Mouse (Mus musculus): ENCODE data around the gene Kcnmb3. TPM values are rescaled to one million over a fixed set of nuclear protein-coding genes. Genes with fewer than 3 reads are reported as not detected.
A peak's percentile ranks its signal among the peaks of the same experiment; 100 is the strongest.

Gene Kcnmb3
- under 1 TPM; 0.21 to 0.74 TPM for total RNA-seq (2021)

DNA sequence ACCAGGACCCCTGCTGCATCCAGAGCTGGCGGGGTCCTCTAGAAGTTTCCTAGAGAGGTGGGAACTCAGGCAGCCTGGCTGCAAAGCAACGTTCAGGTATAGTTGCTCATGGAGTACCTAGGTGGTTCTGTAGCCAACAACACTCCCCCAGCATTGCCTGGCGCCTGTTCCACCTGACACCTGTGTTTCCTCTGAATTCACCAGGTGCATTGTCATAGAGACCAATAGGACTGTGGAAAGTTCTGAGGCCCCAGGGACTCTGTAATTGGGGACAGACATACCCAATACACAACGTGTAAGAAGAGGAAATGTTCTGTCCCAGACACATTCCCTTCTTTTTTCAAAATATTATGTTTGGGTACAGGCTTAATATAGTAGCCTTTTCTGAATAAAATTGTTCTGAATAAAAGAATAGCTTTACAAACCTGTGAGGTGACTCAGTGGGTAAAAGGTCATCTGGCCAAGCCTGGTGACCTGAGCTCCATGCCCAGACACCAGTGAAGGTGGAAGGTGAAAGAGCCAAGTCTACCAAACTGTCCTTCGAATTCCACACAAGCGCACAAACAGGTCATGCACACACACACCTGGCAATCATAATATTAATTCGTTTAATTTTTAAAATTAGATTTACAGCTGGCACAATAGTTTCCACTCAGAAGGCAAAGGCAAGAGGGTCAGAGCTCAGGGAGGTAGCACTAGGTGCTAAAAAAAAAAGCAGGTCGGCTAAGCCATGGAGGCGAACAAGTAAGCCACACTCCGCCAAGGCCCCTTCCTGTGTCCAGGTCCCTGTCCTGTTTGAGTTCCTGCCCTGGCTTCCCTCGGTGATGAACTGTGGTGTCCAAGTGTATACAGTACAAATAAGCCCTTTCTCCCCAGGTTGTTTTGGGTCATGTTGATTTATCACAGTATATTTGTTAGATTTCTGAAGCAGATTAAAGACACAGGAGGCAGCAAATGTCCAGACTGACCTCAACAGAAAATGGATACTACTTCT lies at the start of gene Kcnmb3:
Gene Kcnmb3 (minus strand): TSS at position 135 of the 994 bp plus-strand sequence.
- no peak for DNase-seq

DNA sequence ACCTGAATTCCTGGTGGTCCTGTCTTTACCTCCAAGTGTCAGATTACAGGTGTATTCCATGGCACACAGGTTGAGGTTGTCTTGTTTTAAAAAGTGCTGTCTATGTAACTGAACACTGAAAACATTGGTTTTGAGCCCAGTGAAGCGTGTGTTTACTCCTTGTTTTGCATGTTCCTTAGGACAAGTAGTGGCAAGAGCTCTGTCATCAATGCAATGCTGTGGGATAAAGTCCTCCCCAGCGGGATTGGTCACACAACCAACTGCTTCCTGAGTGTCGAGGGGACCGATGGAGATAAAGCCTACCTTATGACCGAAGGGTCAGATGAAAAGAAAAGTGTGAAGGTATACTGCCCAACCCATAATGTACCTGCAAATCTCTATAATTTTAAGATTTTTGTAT lies 46.1 kb upstream of the Kcnmb3 start:
- DNase-seq = no peak

DNA sequence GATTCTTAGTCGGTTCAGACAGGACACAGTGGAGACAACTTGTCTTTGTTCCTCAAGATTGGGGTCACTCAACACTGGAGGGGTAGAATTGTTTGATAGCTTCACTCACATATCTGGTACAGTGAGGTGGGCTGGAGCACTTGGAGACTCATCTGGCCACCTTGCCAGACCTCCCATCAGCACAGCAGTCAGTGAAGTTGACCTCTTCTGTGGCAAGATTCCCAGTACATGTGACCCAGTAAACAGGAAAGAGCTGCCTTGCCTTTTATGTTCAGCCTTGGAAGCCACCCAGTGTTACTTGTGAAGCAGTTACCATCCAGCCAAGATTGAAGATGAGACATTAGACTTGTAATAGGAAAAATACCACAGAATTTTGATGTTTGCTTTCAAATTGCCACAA lies 45.5 kb upstream of the Kcnmb3 start:
- peak; percentile 50 for DNase-seq

DNA sequence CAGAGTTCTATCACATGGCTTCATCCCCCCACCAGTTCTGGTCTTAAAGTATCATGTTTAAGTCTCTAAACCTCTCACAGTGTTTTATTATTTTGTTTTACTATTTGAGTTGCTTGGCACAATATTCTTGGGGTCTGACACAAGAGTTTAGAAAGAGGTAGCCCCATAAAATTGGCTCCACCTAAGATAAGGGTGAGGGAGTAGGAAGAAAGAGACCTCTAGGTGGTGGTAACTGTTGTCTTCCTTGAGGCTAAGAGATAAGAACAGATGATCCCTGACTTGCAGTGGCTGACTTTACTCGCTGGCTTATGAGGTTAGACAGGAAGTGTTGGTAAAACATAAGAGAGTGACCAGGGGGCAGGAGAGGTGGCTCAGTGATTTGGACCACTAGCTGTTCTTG lies 43.7 kb upstream of the Kcnmb3 start:
- no peak for DNase-seq

DNA sequence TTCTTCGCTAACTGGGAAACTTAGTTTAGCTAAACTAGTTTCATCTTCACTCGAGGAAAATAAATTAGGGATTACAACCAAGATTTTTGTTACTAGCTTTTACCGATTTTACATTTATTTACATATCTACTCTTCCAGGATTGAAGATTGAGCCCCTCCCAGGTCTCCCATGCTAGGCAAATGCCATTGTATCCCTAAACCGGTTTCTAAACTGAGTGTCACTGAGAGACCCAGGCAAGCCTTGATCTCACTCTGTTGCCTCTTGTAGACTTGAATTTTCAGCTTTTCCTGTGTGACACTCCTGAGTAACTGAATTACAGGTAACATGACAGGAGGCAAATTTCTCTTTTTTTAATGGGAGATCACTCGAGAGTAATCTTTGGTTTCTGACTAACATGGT lies 38.0 kb upstream of the Kcnmb3 start:
- no peak for DNase-seq

DNA sequence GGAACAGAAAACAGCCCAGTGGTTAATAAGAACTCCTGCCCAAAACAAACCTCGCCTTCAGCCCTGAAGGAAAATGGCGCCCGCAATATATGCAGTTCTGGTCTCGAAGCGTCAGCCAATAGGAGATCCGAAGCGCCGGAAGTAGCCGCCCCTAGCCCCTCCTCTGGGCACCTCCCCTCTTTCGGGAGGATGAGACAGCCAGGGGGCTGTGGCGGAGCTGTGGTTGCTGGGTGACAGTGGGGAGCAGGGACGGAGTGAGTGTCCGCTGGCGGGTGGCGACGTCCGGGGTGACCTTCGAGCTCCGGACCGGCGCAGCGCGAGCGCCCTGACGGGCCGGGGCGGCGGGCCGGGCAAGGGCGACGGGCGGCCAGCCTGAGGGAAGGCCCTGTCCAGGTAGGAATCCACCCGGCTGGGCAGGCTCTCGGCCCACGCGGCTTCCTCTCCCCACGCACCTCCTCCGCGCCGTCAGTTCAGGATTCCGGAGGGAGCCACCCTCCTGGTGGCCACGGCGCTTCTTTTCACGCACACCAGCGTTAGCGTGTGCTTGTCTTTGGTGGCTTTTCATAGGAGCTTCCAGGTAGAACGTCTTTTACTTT lies 37.4 kb upstream of the Kcnmb3 start, which contains the start of gene Mfn1:
Gene Mfn1 (plus strand): TSS at position 163 of the 596 bp plus-strand sequence.
- peak; percentile 95 for DNase-seq

DNA sequence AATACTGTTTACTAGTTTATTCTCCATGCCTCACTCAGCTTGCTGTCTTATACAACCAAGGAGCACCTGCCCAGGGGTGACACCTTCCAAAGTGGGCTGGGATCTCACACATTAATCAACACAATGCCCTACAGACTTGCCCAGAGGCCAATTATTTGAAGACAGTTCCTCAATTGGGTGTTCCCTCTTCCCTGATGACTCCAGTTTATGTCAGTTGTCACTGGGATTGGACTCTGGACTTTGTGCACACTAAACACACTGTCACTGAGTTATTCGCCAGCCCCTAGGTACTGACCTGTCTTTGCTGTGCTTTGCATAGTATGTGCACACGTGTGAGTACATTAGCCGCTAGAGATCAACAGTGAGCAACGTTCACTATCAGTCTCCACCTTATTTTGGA lies 35.1 kb upstream of the Kcnmb3 start:
- no peak for DNase-seq

DNA sequence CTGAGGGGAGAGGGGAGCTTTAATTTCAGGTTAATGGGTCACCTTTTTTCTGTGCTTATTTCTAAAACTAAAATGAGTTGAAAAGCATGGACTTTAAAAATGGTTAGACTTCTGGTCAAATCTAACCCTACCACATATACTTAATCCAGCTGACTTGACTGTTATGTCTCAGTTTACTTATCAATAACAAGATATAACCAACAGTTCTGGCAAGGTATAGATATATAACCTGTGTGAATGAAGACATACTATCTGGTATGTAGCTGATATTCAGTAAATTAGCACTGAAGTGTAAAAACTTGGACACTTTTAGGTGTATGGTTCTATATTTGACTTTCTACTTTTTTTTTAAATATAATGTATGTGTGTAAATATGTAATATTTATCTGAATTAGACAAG lies 21.5 kb upstream of the Kcnmb3 start:
- DNase-seq = no peak

DNA sequence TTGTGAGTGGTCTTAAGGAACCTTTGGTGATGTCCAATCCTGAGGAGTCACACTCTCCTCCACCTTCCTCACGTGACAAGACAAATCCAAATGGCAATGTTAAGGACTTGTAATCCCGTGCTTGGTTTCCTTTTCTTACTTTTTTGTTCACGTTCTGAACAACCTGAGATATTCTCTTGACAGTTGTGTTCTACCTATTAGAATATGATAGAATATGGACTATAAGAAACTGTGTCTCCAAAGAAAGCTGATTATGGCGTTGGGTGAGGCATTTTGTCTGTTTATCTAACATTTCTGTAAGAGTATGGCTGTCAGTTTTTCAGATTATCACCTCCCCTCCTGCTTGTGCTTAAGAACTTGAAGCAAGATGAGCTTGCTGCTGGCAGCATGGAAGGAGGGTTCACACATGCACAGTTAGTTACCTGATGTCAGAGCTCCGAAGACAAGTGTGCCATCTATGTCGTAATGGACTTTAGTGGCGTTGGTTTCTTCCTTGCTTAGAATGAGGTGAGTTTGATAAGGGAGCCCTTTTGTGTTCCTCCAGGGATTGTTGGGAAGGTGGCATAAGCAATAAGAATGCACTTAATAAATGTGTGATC lies 20.8 kb upstream of the Kcnmb3 start:
- no peak for DNase-seq

DNA sequence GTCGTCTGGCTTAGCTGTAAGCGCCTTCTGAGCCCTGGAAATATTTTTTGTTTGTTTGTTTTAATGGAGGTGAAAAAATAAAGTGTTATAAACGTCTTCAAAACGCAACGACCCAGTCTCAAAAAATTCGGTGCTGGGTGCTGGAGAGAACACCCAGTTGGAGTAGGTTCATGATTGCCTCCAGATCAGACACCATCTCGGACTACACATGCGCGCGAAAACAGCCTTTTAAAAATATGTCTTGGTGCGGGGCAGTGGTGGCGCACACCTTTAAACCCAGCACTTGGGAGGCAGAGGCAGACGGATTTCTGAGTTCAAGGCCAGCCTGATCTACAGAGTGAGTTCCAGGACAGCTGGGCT lies 19.1 kb upstream of the Kcnmb3 start:
- no peak for DNase-seq

DNA sequence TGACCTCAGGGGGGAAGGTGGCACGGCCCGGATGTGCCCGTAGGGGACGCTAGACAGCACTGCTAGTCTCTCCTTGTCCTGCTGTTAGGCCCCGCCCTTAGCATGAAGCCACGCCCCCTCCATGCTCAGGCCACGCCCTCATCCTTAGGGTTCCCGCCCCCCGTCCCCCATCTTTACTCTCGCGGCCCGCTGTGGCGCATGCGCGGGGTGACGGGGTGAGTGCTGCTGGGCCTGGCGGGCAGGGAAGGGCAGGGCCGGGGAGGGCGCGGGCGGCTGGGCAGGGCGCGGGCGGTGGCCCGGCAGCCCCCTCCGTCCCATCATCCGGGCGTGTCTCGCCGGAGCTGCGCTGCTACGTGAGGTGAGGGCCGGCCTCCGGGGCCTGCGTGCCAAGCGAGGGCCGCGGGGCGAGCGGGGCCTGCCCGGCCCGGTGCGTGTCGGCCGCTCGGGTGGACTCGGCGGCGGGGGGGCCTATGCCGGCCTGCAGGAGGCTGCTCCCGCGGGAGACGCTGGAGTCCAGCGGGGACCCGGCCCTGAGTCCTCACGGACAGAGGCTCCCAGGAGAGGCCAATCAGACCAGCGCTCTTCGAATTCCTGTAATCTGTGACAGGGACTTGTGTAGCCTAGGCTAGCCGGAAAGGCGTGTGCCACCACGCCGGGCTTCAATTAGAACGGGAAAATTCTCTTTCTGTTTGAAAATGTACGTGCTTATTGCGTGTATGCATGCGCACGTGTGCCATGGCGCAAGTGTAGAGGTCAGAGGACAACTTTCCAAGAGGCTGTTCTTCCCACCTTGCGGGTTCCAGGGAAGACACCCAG lies 18.6 kb upstream of the Kcnmb3 start:
- DNase-seq = peak; percentile 98

DNA sequence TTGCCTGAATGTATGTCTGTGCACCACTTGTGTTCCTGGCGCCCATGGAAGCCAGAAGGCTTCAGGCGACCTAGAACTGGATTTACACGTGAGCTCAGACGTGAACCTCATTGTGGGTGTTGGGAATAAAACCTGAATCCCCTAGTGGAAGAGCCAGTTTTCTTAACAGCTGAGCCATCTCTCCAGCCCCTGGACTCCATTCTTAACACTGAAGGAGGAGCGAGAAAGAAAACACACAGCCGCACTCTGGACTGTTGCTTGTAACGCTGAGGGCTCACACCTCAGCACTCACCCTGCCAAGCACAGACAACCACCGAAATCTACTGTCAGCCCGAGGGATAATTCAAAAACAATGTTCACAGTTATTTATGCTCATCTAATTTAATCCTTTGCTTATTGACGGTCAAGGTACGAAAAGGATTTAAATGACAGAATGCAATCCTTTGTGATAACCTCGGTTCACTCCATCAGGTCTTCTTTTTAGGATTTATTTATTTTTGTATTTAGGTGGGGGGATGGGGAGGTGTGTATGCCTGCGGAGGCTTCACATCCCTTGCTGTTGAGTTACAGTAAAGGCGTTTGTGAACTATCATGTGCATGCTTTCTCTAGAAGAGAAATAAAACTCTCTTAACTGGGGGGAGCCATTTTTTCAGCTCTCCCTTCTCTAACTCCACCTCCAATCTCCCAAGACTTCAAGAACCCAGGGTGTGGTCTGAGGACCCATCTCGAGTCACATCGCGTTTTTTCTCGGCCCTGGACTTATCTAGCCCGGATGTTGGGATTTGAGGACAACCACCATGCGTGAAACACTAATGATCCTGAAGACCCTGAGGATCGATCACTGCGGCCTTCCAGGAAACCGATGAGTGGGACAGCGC lies 17.7 kb upstream of the Kcnmb3 start, which contains the start of gene Zfp639:
Gene Zfp639 (plus strand): TSS at position 764 of the 879 bp plus-strand sequence.
- no peak for DNase-seq

DNA sequence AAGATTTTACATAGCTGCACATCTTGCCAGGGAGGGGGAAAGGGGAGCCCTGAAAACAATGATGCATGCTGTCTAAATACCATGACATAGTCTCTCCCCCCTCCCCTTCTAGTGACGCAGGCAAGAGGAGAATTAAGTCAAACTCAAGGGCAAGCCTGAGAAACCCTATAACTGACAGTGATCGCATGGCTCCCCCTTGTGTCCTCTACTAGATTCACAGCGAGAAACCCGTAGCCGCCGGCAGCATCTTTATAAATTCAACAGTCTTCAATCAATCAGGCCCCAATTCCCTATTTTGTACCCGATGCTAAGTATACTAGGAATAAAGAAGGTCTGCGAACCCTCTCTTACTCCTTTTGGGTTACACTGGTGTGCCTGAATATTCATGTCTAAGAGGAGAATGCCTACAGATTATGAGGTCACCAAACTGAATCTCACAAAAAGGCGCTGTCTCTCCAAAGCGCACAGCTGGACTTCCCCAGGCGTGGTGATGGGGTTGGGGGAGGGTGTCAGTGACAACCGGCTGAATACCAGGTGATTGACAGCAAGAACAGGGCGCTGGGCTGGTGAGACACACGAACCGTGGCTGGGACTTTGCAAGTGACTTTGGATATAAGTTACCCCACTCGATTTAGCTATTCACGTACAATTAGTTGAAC lies 16.8 kb upstream of the Kcnmb3 start:
- peak; percentile 77 for DNase-seq

DNA sequence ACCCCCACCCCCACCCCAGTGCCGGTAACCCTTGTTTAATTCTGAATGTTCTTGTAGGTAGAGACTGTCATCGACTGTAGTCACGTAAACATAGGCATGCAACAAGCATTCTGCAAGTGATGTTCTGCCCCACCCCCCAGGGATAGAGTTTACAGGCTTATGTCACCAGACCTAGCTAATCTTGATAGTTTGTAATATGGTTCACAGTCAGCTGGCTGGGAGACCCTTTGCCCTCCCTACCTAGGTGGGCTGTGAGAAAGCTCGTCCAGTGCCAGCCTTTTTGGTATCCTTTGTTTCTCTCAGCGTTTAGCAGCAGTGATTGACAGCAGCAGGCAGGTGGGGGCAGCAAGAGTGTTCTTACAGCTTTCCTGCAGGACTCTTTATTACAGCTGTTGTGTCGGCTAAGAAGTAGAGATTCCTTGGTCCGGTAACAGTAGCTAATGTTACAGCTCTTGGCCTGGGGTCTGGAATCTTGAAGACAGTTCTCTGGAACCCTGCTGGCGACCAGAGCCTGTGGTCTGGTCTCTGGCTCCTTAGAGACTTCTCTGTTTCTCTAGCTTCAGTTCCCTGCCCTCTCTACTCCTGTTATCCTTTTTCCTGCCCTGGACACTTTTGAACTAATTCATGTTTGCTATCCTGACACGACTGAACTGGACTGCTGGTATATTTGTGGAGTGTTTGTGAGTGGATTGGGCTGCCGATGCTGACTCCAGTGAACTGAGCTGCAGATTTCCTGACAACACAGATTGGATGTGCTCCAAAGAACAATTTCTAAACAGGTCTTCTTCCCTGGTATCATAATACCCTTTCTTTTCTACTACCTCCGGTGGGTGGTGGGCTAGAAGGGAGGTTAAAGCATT lies 14.6 kb upstream of the Kcnmb3 start:
- DNase-seq = no peak

DNA sequence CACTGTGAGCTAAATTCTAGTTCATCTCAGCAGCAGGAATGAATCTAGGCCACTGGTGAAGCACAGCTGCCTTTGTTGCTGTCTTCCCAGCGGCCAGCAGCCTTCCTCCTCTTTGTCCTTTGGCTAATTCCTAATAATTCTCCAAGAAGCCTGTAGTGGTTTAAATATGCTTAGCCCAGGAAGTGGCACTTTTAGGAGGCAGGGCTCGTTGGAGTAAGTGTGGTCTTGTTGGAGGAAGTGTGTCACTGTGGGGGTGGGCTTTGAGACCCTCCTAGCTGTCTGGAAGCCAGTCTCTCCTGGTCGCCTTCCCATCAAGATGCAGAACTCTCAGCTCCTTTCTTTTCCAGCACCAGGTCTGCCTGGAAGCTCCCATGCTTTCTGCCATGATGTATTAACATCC lies 13.8 kb upstream of the Kcnmb3 start:
- no peak for DNase-seq

DNA sequence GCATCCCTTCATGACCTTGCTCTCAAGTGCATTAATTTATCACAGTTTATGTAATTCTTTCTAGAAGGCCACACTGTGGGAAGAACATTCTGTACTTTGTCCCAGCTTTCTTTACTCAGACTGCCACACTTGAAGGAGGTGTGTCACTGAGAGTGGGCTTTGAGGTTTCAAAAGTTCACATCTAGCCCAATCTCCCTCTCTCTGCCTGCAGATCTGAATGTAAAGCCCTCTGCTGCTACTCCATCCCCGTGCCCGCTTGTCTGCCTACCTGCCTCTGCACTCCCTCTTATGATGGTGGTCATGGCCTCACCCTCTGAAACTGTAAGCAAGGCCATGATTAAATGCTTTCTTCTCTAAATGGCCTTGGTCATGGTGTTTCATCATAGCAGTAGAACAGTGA lies 8.3 kb upstream of the Kcnmb3 start:
- DNase-seq = no peak

DNA sequence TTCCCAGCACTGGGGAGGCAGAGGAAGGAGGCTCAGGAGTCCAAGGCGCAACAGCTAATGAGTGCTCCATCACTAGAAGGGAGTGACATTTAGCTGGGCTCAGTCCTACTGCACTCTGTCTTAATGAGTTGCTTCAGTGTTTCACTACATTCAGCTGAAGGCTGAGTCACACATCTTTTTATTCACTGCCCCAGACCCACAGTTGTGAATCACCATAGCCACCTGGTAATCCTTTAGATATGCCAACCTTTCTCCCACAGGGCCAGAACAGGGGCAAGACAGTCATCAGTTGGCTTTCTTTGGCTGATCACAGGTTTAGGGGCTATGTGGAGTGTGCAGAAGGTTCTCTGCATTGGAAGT lies 4.7 kb upstream of the Kcnmb3 start:
- no peak for DNase-seq

DNA sequence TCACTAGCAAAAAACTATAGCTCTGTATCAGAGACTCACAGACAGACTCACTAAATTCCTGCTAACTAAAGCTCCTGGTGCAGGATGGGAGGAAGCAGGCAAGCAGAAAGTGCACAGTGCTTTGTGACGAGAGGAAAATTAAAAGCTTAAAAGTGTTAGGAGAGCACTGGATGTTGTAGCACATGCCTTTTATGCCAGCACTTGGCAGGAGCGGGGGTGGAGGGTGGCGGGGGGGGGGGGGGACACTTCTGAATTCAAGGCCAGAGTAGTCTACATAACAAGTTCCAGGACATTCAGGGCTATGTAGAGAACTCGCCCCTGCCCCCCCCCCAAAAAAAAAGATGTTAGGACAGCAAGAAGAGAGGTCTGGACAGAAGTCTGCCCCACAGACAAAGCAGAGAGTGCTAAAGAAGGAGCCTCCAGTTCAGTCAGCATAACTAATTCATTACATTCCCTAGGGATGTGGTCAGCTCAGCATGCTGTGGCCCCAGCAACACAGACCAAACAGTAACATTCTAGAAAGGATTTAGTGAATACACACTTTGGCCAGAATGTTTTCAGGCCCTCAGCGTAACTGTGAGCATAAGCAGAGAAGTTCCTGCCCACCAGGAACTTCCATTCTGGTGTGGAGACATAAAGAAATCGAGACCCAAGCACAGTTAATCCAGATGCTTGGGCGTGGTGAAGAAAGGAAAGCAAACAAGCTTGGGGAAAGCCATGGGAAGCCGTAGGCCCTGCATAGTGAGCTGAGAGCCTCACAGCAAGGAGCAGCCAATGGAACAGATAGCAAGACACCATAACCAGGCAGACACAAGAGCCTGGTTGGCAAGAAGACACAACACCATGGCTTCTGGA lies 4.1 kb upstream of the Kcnmb3 start:
- DNase-seq = no peak

Data from heart, postnatal 4 days (tissue).